Mouse (Mus musculus) olfactory bulb, adult 2 months (tissue): ENCODE measurements around the gene Ppp5c. TPM values are rescaled to one million over a fixed set of nuclear protein-coding genes. Genes with fewer than 3 reads are reported as not detected.

Experiments used
- H3K27ac ChIP-seq: fragments of 200-500 bp; 2 replicates; pipeline ENCODE4 v1.5.1; 2012; ENCODE audit warnings: low read depth, low read length; ENCODE audit not compliant: insufficient read depth
- H3K4me1 ChIP-seq: fragments of 200-500 bp; 2 replicates; pipeline ENCODE4 v1.6.1; 2012; ENCODE audit warnings: low read length; ENCODE audit not compliant: control insufficient read depth, insufficient read depth
- H3K4me3 ChIP-seq: fragments of 200-500 bp; 2 replicates; pipeline ENCODE4 v1.5.1; 2012; ENCODE audit warnings: mild to moderate bottlenecking, low read depth, low read length, moderate library complexity; ENCODE audit not compliant: insufficient read depth
- CTCF ChIP-seq: fragments of 200-500 bp; IDR thresholded peaks from 2 replicates; pipeline ENCODE4 v1.5.1; 2012; ENCODE audit warnings: low read depth, mild to moderate bottlenecking, low read length, moderate library complexity; ENCODE audit not compliant: insufficient read depth
- POLR2A ChIP-seq: fragments of 200-500 bp; IDR thresholded peaks from 2 replicates; pipeline ENCODE4 v1.6.1; 2012; ENCODE audit warnings: mild to moderate bottlenecking, low read depth, low read length, moderate library complexity; ENCODE audit not compliant: insufficient read depth
- WGBS: fragments of 180-500 bp; shearing (Covaris S2); methylation state at CpG from one replicate; pipeline ENCODE4 v1.1.7; 2018; 5-methylcytosine and 5-hydroxymethylcytosine counted together
- polyA plus RNA-seq: library from polyadenylated mRNA; stranded (reverse); fragments of >200 nt; gene quantifications from 2 replicates; pipeline ENCODE4 v1.2.4, GENCODE M21; 2012; ENCODE audit warnings: low replicate concordance; ENCODE audit not compliant: missing spikeins, insufficient read depth, insufficient read length

Gene Ppp5c
- polyA plus RNA-seq, 1 experiment: not detected

DNA sequence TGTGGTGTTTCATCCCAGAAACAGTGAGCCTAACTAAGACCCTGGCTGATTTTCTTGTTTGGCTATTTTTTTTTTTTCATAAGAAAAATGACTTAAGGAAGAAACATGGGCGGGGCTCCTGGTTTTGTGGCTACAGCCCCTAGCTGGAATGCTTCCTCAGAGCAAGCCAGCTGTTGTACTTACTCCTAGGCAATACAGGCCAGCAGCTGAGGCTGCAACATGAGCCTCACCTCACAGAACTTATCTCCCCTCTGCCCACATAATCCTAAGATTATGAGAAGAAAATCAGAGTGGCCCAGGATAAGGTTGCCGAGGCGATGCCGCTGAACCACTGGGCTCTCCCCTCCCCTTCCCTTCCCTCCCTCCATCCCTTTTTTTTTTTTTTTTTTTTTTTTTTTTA is 72.0 kb downstream of the Ppp5c start:
- Histone ChIP-seq H3K27ac (no peak overlapping the region), H3K4me3 (no peak overlapping the region), H3K4me1 (peaks cover 30% of the 10 kb centered on the region)
- TF ChIP-seq CTCF (no peak), POLR2A (no peak)
- 43% methylated on average over 4 of the region's 4 CpGs for WGBS

Other genes with a start within 250 kb of the Ppp5c start
- not detected in 2 replicates for gene Slc1a5, start 246.6 kb downstream of the Ppp5c start, polyA plus RNA-seq
- not detected in 2 replicates for gene Strn4, start 212.0 kb downstream of the Ppp5c start, polyA plus RNA-seq
- gene Fkrp, start 211.2 kb downstream of the Ppp5c start, polyA plus RNA-seq: not detected in 2 replicates
- not detected in 2 replicates for gene Prkd2, start 185.0 kb downstream of the Ppp5c start, polyA plus RNA-seq
- not detected in 2 replicates for gene Dact3, start 152.6 kb downstream of the Ppp5c start, polyA plus RNA-seq
- gene Gng8, start 136.1 kb downstream of the Ppp5c start, polyA plus RNA-seq: not detected in 2 replicates
- not detected in 2 replicates for gene Ptgir, start 121.4 kb downstream of the Ppp5c start, polyA plus RNA-seq
- 1,020 and 1,388 TPM in 2 replicates for gene Calm3, start 103.8 kb downstream of the Ppp5c start, polyA plus RNA-seq
- not detected in 2 replicates for gene Pnmal2, start 83.2 kb downstream of the Ppp5c start, polyA plus RNA-seq
- not detected in 2 replicates for gene Pnmal1, start 68.2 kb downstream of the Ppp5c start, polyA plus RNA-seq
- gene Gm42372, start 44.8 kb downstream of the Ppp5c start, polyA plus RNA-seq: not detected in 2 replicates
- not detected in 2 replicates for gene Ccdc8, start 35.2 kb downstream of the Ppp5c start, polyA plus RNA-seq
- gene Hif3a, start 34.5 kb upstream of the Ppp5c start, polyA plus RNA-seq: not detected in 2 replicates
- not detected in 2 replicates for gene Psg16, start 46.1 kb upstream of the Ppp5c start, polyA plus RNA-seq
- gene Ceacam3, start 122.4 kb upstream of the Ppp5c start, polyA plus RNA-seq: not detected in 2 replicates
- gene Psg29, start 175.6 kb upstream of the Ppp5c start, polyA plus RNA-seq: not detected in 2 replicates